In genomic region chr4:114647689-114648088, GRCm38 (mm10) we compare ENCODE assay signal across 8 mouse cellular contexts.
DNase-seq lines count a peak whose midpoint lies in the region; ATAC-seq and TF ChIP-seq lines count a peak whose summit lies in the region.

No protein-coding gene starts in this region.

- peak; percentile 40 to 77 for DNase-seq in spleen, adult 18-20 months
- no peak for DNase-seq in spleen, adult 12 weeks (ENCODE audit: low spot score)
- peak; percentile 23 for DNase-seq in c-Kit-positive CD71-positive TER-119-negative erythroid progenitor cells, embryonic 14.5 days (ENCODE audit: low read depth)
- DNase-seq in frontal cortex, postnatal 36 days (ENCODE audit: low spot score in 2 of 2) = peak; percentile 77 to 79
- DNase-seq in kidney, postnatal 36 days = peak; percentile 57 to 89
- peak; percentile 62 for DNase-seq in lung, postnatal 0 days (ENCODE audit: low spot score)
- peak; percentile 67 for DNase-seq in retina, postnatal 1 day
- no peak for DNase-seq in Muller cell, postnatal 12 days (ENCODE audit: inconsistent ontology term)

- no peak for TF ChIP-seq EP300 in lung, postnatal 0 days (IDR thresholded peaks at IDR 0.05)

- H3K27me3 ChIP-seq in lung, postnatal 0 days (replicated peaks; ENCODE audit: insufficient read depth, low read length) = no peaks in the 10 kb centered on the region

- ATAC-seq in lung, postnatal 0 days = no peak

- H3K4me1 ChIP-seq in lung, postnatal 0 days (ENCODE audit: insufficient read depth, low read depth, low read length) = no peaks in the 10 kb centered on the region

- WGBS in lung, postnatal 0 days = 12% methylated on average over 4 of the region's 4 CpGs

- H3K9ac ChIP-seq in lung, postnatal 0 days (replicated peaks; ENCODE audit: low read depth) = no peak overlapping the region

- TF ChIP-seq CTCF in lung, postnatal 0 days (IDR thresholded peaks at IDR 0.05) = peak; percentile 93

- no peak overlapping the region for H3K27ac ChIP-seq in lung, postnatal 0 days (ENCODE audit: low read length)

- no peak overlapping the region for H3K4me2 ChIP-seq in lung, postnatal 0 days (replicated peaks; ENCODE audit: low read depth, low read length)

- H3K4me3 ChIP-seq in lung, postnatal 0 days (ENCODE audit: low read depth, low read length) = no peak overlapping the region

- no peaks in the 10 kb centered on the region for H3K36me3 ChIP-seq in lung, postnatal 0 days (ENCODE audit: insufficient read depth, low read length)

- H3K9me3 ChIP-seq in lung, postnatal 0 days (ENCODE audit: low read length) = no peaks in the 10 kb centered on the region

Comparison
In these comparisons a context has a peak if more than half of its experiments do, and no peak if none do; other contexts are left out.
1. DNase-seq: peak in spleen, adult 18-20 months (2 of 2), c-Kit-positive CD71-positive TER-119-negative erythroid progenitor cells, embryonic 14.5 days (single experiment), frontal cortex, postnatal 36 days (2 of 2), kidney, postnatal 36 days (2 of 2), lung, postnatal 0 days (single experiment) and retina, postnatal 1 day (single experiment); none in spleen, adult 12 weeks (single experiment) and Muller cell, postnatal 12 days (single experiment).